Mouse (Mus musculus) spleen, postnatal 36 days (tissue): ENCODE measurements around the gene Zc3h4.

ENCODE experiments used
- DNase-seq, 2 experiments: peaks; one replicate each; pipeline ENCODE4 v3.0.0; 2022; ENCODE audit warnings: low spot score in 2 of 2, mixed read lengths in 1 of 2

Gene Zc3h4

DNA sequence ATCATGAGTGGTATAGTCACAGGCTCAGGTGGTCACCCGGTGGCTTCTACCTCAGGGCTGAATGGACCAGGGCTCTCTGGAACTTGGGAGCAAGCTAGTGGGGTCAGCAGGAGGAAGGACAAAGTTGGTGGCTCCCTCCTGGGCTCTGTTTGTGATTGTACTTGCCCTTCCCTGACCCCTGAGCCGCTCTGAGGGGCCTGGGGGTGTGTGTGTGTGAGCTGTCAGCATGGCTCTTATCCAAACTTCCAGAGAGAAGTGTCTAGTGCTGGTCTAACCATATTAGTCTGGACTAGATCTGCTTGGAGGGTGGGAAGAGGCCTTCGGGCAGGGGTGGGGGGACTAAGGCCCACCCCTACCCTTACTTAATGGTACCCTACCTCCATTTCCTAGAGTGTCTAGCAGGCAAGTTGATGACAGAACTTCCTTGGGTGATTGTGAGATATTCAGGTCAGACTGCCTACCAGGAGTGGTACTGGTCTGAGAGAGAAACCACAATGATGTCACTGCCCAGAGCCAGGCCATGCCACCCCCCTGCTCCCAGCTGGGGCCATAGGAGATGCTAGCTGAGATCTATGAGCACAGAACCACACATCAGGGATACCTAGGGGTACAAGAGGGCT is 32.8 kb downstream of the Zc3h4 start:
- DNase-seq: no peak

DNA sequence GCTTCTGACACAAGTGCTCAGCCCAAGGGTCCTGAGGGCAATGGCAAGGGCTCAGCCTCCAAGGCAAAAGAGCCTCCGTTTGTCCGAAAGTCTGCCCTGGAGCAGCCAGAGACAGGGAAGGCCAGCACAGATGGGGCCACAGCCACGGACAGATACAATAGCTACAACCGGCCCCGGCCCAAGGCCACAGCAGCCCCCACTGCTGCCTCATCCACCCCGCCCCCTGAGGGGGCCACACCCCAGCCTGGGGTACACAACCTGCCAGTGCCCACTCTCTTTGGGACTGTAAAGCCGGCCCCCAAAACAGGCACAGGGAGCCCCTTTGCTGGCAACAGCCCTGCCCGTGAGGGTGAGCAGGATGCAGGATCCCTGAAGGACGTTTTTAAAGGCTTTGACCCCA is 34.4 kb downstream of the Zc3h4 start:
- DNase-seq: no peak

DNA sequence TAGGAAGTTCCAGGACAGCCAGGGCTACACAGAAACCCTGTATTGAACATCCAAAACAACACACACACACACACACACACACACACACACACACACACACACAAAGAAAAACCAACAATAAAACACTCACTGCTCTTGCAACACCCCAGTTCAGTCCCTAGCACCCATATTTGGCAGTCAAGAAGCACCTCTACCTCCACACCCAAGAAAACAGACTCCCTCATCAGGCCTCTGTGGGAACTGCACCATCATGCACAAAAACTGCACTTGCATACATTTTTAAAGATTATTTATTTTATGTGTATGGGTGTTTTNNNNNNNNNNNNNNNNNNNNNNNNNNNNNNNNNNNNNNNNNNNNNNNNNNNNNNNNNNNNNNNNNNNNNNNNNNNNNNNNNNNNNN is 40.5 kb downstream of the Zc3h4 start:
- DNase-seq: no peak

DNA sequence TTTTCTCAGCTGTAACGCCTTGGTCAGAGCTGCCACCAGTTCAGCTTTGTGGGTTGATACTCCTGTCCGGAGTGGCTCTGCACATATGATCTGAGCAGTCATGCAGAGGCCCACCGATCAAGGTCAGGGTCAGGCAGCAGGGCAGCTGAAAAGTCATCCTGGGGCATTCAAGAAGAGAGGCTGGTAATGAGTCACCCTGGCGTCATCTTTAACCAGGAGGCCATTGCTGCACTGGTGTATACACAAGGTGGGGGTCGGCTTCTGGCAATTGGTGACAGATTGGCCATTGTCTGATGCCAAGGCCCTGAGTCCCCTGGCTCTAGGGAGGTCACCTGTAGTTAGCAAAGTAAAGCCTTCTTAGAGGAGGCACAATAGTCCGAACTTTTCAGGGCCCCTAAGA is 50.9 kb downstream of the Zc3h4 start:
- DNase-seq: no peak

DNA sequence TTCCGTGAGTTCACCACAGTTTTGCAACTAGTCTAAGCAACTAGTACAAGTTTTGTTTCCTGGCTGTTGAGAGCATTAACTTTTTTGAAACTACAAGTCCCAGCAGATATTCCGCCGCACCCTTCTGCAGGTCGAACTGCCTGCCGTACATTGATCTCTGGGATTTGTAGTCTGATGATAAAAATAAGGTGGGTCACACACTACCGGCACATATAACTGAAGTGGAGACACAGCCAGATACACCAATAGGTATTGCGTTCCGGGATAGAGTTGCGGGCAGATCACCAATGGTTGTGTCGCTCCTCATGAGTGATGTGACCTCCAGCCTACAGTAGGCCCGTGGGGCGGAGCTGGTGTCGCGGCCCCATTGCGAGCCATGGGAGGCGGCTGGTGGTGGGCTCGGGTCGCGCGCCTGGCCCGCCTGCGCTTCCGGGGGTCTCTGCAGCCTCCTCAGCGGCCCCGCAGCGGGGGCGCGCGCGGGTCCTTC is 51.9 kb downstream of the Zc3h4 start, which contains the start of gene Tmem160:
TSS of gene Tmem160 (plus strand) at position 193 of the 487 bp plus-strand sequence.
- peak; percentile 91 to 93 for DNase-seq

DNA sequence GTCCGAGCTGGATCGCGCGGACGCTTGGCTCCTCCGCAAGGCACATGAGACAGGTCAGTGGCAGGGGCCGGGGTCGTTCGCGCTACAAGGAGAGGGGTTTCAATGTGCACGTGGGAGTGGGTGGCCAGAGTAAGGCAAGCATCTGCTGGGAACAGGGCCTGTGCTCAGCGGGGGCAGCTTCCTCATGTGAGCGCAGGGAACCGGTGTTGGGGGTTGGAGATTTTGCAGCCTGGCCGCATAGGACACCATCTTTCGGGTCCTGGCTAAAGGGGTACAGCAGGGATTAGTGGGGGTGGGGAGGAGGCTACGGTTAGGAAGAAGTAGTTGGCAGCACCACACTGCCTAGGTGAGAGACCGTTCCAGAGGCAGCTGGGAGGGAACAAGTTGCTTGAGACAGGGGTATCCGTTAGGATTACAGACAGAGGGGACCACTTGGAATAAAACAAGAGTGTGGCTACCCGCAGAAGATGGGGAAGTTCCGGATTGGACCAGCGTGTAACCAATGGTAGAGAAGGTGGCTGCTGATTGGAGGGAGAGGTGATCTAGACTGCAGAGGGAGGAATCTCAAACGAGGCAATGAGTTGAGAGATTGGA is 52.5 kb downstream of the Zc3h4 start:
- peak; percentile 29 to 41 for DNase-seq

DNA sequence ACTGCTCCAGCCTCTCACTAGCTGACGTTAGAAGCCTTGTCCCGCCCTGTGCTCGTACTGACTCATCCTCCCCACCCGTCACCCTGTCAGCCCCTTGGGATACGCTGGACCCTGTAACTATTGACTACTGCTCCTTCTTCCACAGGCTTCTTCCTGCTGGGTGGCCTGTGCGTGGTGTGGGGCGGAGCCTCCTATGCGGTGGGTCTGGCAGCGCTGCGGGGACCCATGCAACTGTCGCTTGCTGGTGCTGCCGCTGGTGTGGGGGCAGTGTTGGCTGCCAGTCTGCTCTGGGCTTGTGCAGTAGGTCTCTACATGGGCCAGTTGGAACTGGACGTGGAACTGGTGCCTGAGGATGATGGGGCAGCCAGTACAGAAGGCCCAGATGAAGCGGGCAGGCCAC is 54.3 kb downstream of the Zc3h4 start:
- DNase-seq: no peak

DNA sequence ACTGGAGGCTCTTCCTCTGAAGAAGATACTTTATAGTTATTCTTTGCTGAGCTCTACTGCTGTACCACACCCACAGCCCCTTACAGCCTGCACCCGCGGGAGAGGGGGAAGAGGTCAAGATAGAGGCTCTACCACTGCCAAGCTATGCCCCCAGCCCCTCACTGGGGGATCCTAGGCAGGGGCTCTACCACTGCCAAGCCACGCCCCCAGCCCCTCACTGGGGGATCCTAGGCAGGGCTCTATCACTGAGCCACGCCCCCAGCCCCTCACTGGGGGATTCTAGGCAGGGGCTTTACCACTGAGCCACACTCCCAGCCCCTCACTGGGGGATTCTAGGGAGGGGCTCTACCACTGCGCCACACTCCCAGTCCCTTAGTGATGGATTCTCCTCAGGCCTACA is 55.6 kb downstream of the Zc3h4 start:
- no peak for DNase-seq

DNA sequence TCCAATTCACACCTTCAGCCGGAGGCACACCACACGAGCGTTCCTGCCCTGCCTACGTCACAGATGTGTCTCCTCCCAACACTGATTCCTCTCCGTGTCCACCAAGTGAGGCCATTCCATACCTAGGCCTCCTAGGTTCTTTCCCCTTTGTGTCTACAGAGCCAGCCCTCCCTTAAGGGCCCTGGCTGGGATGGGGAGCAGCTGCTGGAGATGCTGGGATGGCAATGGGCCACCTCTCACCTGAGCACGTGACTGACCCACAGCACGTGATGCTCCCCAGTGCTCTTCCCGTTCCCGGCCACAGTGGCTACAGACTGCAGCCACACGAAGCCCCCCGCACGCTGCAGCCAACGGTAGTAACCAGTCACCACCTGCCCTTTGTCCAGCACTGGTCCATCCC is 59.9 kb downstream of the Zc3h4 start:
- no peak for DNase-seq

DNA sequence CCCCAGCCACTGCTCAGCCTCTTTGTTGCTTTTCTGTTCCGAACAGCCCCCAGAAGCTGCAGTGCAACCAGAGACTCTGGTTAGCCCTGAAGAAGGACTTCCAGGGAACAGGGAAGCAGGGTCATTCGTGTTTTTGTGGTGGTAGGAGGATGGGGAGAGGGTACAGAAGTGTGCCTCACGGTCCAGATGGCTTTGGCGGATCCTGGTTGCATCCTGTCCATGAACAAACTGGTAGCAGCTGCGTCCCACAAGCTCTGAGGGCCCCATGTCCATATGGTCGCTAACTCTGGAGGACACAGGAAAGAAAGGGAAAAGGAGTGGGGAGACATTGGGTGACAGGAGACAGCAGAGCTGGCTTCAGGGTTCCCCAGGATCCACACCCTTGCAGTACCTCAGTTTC is 60.4 kb downstream of the Zc3h4 start:
- no peak for DNase-seq

DNA sequence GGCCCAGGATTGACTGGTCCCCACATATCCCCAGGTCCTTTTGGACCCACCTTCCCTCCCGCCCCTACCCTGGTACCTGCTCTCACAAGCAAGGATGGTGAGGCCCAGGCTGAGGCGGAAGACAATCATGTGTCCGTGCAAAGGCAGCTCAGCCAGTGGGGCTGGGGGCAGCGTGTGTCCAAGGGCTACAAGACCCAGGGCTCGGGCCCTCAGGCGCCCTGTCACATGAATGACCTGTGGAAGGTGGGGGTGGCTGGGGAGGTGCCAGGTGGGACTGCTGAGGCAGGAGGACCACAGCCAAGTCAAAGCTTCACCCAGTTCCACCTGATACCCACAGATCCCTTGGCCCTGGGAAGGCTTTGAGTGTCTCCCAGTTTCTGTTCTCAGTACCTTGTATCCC is 61.0 kb downstream of the Zc3h4 start:
- no peak for DNase-seq

DNA sequence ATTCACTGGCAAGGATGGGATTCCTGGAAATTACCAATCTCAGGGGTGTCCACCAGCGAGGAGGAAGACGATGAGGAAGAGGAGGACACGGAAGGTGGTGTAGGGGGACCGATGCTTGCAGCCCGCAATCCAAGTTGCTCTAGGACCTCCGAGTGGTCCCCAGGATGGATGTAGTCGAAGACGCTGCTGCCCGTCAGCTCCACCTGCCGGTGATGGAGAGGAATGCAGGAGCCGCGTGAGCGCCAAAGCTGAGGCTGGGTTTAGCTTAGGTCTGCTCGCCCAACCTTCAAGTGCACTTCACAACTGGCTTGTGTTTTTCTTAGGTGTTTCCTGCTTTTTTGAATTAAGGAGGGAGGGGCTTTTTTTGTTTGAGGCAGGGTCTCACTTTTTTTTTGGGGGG is 62.5 kb downstream of the Zc3h4 start:
- DNase-seq: peak; percentile 54 to 66

DNA sequence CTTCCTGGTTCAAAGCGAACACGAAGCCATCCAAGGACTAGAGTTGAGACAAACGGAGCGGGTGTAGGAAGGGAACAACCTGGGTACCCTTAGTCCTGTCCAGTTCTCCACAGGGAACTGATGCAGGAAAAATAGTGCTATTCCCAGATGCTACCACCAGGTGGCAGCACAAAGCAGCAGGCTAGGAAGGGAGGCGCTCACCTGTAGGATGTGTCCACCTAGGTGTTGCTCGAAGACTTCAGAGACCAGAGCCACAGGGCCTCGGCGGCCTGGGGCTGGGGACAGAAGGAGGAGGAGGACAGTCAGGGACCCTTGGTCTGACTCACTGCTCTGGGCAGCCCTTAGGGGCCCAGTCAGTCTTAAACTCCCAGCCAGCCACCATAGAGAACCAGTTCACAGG is 64.5 kb downstream of the Zc3h4 start:
- peak; percentile 29 to 55 for DNase-seq

DNA sequence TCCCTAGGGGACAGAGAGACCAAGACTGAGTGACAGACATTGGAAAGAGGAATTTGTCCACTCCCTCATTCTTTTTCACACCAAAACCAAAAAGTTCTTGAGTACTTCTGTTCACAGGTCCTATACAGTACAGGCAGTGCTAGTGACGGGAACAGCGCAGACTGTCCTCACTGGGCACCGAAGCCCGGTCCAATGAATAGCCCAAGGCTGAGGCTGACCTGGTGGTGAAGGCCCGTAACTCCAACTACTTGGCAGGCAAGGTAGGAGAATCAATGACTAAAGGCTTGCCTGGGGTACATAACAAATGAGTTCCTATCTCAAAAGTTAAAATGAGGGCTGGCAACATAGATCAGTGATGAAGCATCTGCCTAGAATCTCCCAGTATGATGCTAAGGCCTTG is 64.9 kb downstream of the Zc3h4 start:
- no peak for DNase-seq

DNA sequence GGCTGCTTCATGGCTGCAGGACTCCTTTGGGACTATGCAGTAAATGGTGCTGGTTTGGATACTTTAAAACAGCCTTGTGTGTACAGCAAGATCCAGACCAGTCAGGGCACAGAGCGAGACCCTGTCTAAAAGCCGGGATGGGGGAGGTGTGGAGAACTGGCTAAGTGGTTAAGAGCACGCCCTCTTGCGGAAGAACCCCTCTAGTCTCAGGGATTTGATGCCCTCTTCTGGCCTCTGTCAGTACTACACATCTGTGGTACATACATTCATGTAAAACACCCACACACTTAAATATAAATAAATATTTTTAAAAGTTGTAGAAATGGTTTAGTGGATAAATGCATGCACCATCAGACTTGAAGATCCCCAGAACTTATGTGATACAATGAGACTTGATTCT is 65.9 kb downstream of the Zc3h4 start:
- no peak for DNase-seq

DNA sequence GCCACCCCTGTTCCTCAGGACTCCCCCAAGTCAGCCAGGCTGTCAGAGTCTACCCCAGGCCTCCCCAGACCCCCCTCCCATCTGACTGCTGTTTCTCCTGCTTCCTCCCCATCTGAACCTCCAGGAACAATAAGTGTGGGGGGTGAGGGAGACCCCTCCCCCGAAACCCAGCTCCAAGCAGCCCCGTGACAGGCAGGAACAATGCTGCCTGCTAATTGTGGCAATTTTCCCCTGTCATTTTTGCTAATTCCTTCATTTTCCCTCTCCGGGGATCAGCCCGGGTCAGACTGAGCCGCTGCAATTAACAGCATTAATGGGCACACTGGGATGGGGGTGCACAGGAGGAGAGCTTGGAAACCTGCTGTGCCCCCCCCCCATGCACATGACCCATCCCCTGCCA is 67.4 kb downstream of the Zc3h4 start:
- no peak for DNase-seq

DNA sequence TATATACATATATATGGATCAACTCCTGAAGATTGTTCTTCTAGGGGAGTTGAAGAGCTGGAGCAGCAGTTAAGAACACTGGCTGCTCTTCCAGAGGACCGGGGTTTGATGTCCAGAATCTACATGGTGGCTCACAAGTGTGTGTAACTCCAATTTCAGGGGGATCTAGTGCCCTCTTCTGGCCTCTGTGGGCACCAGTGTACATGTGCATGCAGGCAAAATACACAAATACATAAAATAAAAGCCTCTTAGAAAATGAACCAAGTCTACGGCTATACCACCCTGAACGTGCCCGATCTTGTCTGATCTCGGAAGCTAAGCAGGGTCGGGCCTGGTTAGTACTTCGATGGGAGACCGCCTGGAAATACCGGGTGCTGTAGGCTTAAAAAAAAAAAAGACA is 70.8 kb downstream of the Zc3h4 start:
- no peak for DNase-seq

DNA sequence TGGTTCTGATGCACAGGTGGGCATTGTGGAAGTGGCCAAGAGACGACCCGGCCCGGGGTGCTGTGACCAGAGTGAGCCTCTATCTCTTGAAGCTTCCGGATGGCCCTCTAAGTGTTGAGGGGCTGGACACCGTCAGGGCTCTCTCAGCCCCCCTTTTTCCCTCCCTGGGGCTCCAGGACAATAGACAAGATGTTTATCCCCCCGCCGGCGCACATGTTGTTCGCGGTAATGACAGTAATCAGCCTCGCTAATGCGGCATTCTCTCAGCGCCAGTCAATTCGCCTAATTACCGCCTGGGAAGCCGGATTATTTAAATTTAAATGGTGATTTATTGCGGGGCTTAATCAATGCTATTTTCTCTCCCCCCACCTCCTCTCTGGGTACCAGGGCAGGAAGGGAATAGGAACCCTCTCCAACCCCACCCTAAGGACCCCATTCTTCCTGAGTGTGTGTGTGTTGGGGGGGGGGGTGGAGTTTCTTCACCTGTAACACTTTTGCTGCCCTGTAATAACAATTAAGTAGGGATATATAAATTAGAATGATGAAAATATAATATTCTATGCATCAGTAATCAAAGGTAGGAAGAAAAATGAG is 71.5 kb downstream of the Zc3h4 start:
- DNase-seq: no peak

DNA sequence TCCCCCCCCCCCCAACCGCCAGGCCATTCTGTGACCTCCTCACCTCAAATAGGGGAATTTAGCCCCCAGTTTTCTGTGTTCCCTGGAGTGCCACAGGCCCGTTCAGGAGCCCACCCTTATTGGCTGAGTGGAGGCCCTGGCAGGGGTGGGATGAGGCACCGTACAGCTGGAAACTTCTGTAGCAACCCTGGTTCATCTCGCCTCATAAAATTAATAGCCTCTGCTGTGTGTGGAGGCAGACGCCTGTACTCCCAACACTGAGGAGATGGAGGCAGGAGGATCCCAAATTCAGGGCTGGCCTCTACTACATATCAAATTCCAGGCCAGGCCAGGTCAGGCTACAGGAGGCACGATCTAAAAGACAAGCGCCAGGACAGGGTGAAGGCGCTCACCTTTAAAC is 73.1 kb downstream of the Zc3h4 start:
- DNase-seq: no peak

DNA sequence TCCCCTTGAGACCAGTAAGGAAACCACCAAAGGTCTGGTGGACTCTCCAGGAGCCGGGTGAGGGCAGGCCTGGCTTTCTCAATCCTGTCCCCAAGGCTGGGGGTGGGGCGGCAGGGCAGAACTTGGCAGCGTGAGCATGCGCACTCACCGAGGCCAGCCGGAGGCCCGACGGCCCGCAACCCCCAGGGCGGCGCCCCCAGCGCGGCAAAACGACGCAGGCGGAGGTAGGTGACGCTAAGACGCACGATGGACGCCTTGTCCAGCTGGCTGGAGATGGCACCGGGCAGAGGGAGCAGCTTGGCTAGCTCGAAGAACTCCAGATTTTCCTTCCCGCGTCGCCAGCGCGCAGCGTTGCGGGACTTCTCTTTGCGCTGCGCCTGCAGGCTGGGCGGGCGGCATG is 73.7 kb downstream of the Zc3h4 start:
- DNase-seq: peak in 1 of 2 experiments; percentile 22

DNA sequence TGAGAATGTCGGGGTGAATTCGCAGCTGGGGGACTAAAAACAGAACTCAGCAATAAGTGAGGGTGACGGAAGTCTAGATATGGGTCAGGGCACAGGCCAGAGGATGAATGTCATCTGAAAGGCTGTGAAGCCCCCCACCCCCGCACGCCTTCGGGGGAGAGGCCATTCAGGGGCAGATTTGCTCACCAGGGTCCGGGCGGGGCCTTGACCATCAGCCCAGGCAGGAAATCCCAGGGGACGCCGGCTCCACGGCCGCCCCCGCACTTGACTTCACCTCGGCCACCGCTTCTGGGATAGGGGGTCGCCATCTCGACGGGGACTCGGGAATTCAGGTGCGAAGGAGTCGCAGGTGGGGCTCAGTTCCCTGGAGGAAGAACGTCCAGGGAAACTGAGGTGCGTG is 74.6 kb downstream of the Zc3h4 start:
- DNase-seq: no peak

DNA sequence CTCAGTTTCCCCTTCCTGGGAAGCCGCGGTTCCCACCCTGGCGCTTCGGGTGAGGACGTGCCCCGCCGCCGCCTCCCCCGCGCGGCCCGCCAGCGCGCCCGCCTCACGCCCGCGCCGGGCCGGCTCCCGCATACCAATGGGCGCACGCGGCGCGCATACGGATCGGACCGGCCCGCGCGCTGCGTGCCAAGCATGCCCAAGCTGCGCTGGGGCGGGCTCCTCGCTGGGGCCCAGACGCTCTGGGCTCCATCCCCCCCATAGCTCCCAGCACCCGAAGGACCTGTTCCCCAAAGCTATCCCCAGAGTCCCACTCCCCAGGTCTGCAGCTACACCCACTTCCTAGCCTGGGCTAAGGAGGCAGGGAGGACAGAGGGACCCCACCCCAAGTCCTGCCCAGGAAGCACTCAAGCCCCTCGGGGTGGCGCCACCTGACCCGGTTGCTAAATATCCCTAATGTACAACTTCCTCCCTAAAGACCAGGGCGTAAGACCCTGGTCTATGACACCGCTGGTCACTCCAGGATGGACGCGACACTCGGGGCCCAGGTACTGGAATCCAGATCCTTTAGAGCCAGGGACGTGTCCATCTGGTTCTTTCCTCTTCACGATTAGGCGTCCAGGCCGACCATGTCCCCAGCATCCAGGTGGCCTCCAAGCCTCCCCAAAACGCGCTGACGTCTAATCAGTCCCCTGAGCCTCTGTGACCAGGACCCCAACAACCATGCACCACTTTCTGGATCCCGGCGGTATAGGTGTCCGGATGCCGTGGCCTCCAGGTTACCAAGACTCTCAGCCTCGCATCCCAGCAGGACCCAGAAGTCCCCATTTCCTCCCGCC is 75.3 kb downstream of the Zc3h4 start:
- no peak for DNase-seq

DNA sequence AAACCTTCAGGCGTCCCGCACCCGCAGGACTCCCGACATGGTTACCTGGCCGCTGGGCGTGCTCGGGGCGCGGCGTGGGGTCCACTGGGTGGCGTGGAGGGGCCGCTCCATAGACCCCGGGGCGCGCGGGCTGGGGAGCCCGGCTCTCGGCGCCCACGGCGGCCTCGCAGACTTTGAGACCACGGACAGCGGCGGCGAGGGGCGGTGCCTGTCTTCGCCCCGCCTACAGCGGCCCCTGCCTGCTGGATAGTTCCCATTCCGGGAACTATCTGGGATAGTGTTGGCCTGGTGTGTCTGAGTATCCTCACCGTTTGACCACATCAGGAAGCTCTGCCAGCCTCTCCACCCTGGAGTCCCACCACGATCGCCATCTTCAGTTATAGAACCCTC is 75.9 kb downstream of the Zc3h4 start:
- DNase-seq: no peak
